Mouse (Mus musculus): ENCODE data around the gene Slc26a8. TPM values are rescaled to one million over a fixed set of nuclear protein-coding genes. Genes with fewer than 3 reads are reported as not detected.

Gene Slc26a8
- polyA plus RNA-seq, 1 experiment from 2014 or later, result 0.40 TPM

DNA sequence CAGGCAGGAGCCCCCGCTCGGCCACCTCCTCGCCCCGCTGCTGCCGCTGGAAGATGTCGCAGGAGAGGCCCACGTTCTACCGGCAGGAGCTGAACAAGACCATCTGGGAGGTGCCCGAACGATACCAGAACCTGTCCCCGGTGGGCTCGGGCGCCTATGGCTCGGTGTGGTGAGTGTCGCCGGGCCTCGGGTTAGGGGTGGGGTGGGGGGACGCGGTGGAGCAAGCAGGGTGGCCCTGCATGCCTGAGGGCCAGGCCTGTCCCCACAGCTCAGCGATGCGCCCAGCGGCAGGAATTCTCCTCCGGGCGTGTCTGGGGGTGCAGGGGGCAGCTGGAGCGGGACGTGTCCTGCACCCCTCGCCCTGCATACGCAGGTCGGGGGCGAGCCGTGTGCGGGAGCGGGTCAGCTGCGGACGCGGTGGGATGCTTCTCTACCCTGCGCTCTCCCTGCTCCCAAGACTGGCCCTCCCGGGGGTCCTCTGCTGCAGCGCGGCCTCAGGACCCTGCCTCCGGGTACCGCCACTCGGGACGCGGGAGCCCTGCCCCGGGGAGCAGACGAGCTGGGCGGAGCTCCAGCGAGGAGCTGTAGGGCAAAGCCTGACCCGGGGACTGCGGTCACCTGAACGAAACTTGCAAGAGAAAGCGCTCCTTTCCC is 1.8 kb upstream of the Slc26a8 start:
- Histone ChIP-seq H3K9me3 (ENCODE audit: control insufficient read depth) (no peaks in the 10 kb centered on the region), H3K27me3 (replicated peaks; ENCODE audit: control insufficient read depth, insufficient read depth, low read length) (no peaks in the 10 kb centered on the region), H3K36me3 (ENCODE audit: control insufficient read depth, insufficient read depth) (no peaks in the 10 kb centered on the region), H3K4me2 (replicated peaks; ENCODE audit: low read depth) (peak overlapping the region; percentile 68), H3K27ac (ENCODE audit: low read depth, low read length) (peak overlapping the region; percentile 98), H3K4me3 (ENCODE audit: low read depth, low read length) (peak overlapping the region; percentile 89), H3K9ac (ENCODE audit: low read depth, low read length) (peak overlapping the region; percentile 95), H3K4me1 (replicated peaks; ENCODE audit: control insufficient read depth, insufficient read depth, low read length) (peaks cover 8% of the 10 kb centered on the region)
- peak; percentile 60 for TF ChIP-seq CTCF (IDR thresholded peaks at IDR 0.05; ENCODE audit: low read depth)
- under 1% methylated on average over 47 of the region's 53 CpGs for WGBS
- peak; percentile 20 for ATAC-seq

- H3K4me2 ChIP-seq (replicated peaks; ENCODE audit: low read depth), result peak within 1 kb of the TSS; percentile 79
- peak; percentile 95 for TF ChIP-seq CTCF (IDR thresholded peaks at IDR 0.05; ENCODE audit: low read depth)
- no peaks in the 10 kb centered on the region for H3K9me3 ChIP-seq (ENCODE audit: control insufficient read depth)
- H3K9ac ChIP-seq (ENCODE audit: low read depth, low read length), result peak within 1 kb of the TSS; percentile 95
- ATAC-seq, result peak; percentile 94
- no peaks in the 10 kb centered on the region for H3K27me3 ChIP-seq (replicated peaks; ENCODE audit: control insufficient read depth, insufficient read depth, low read length)
- peaks cover 5% of the 10 kb centered on the region for H3K4me1 ChIP-seq (replicated peaks; ENCODE audit: control insufficient read depth, insufficient read depth, low read length)
- peak within 1 kb of the TSS; percentile 89 for H3K4me3 ChIP-seq (ENCODE audit: low read depth, low read length)
- peak within 1 kb of the TSS; percentile 98 for H3K27ac ChIP-seq (ENCODE audit: low read depth, low read length)
- 1% methylated on average over 74 of the region's 86 CpGs for WGBS
- no peaks in the 10 kb centered on the region for H3K36me3 ChIP-seq (ENCODE audit: control insufficient read depth, insufficient read depth)
Measured at GRCm38 (mm10) chr17:28690776-28691686, 998 bp upstream of the Slc26a8 start, which contains the start of gene Mapk14. Gene Mapk14 (plus strand): TSS chr17:28691329.

DNA sequence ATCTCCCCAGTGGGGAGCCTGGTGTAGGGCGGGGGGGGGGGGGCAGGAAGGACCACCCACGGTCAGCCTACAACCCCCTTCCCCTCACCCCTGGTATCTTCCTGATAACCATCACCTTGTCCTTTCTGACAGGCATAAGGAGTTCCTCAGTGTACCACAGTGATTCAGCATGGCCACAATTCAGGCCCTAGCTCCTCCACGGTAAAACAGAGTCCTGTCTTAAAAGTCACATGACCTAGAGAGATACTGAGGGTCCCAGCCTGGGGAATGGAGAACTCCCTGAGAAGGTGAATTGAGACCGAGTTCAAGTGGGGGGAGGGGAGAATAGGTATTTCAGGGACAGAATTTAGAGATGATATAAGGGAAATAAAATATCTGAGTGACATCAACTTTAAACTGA is 2.7 kb downstream of the Slc26a8 start:
- no peaks in the 10 kb centered on the region for H3K9me3 ChIP-seq (ENCODE audit: control insufficient read depth)
- H3K4me3 ChIP-seq (ENCODE audit: low read depth, low read length), result no peak overlapping the region
- no peak for ATAC-seq
- WGBS, result 60% methylated on average over 4 of the region's 4 CpGs
- H3K27ac ChIP-seq (ENCODE audit: low read depth, low read length), result no peak overlapping the region
- no peaks in the 10 kb centered on the region for H3K36me3 ChIP-seq (ENCODE audit: control insufficient read depth, insufficient read depth)
- no peaks in the 10 kb centered on the region for H3K27me3 ChIP-seq (replicated peaks; ENCODE audit: control insufficient read depth, insufficient read depth, low read length)
- TF ChIP-seq CTCF (IDR thresholded peaks at IDR 0.05; ENCODE audit: low read depth), result no peak
- H3K4me2 ChIP-seq (replicated peaks; ENCODE audit: low read depth), result no peak overlapping the region
- no peaks in the 10 kb centered on the region; the same call in 1 of the 2 replicates for H3K4me1 ChIP-seq (replicated peaks; ENCODE audit: control insufficient read depth, insufficient read depth, low read length)
- no peak overlapping the region for H3K9ac ChIP-seq (ENCODE audit: low read depth, low read length)

DNA sequence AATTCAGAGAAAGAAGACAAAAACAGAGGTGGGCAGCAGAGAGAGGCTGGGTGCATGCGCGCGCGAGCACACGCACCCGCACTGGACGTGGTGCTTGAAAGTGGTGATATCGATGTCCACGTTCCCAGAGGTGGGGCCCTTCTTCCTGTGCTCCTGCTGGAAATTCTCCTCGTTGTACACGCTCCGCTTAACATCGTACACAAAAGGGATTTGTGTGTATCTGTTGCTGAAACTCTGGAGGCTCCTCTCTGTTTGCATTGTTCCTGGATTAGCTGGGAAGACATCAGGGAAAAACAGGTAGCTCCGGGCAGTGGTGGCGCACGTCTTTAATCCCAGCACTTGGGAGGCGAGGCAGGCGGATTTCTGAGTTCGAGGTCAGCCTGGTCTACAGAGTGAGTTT is 5.4 kb downstream of the Slc26a8 start:
- no peaks in the 10 kb centered on the region for H3K36me3 ChIP-seq (ENCODE audit: control insufficient read depth, insufficient read depth)
- no peaks in the 10 kb centered on the region for H3K9me3 ChIP-seq (ENCODE audit: control insufficient read depth)
- no peak for TF ChIP-seq CTCF (IDR thresholded peaks at IDR 0.05; ENCODE audit: low read depth)
- H3K27ac ChIP-seq (ENCODE audit: low read depth, low read length), result no peak overlapping the region
- 84% methylated on average over 19 of the region's 19 CpGs for WGBS
- ATAC-seq, result no peak
- H3K9ac ChIP-seq (ENCODE audit: low read depth, low read length), result no peak overlapping the region
- H3K4me1 ChIP-seq (replicated peaks; ENCODE audit: control insufficient read depth, insufficient read depth, low read length), result no peaks in the 10 kb centered on the region; the same call in 1 of the 2 replicates
- no peaks in the 10 kb centered on the region for H3K27me3 ChIP-seq (replicated peaks; ENCODE audit: control insufficient read depth, insufficient read depth, low read length)
- no peak overlapping the region for H3K4me2 ChIP-seq (replicated peaks; ENCODE audit: low read depth)
- H3K4me3 ChIP-seq (ENCODE audit: low read depth, low read length), result no peak overlapping the region

- TF ChIP-seq CTCF (IDR thresholded peaks at IDR 0.05; ENCODE audit: low read depth), result no peak
- ATAC-seq, result peak; percentile 34; the same call in 1 of the 2 replicates
- Histone ChIP-seq H3K4me2 (replicated peaks; ENCODE audit: low read depth) (no peak overlapping the region), H3K9ac (ENCODE audit: low read depth, low read length) (no peak overlapping the region), H3K4me1 (replicated peaks; ENCODE audit: control insufficient read depth, insufficient read depth, low read length) (no peaks in the 10 kb centered on the region), H3K27ac (ENCODE audit: low read depth, low read length) (peak overlapping the region; percentile 88), H3K36me3 (ENCODE audit: control insufficient read depth, insufficient read depth) (no peaks in the 10 kb centered on the region), H3K27me3 (replicated peaks; ENCODE audit: control insufficient read depth, insufficient read depth, low read length) (no peaks in the 10 kb centered on the region), H3K4me3 (ENCODE audit: low read depth, low read length) (no peak overlapping the region), H3K9me3 (ENCODE audit: control insufficient read depth) (no peaks in the 10 kb centered on the region)
- WGBS, result 45% methylated on average over 1 of the region's 1 CpGs
Measured at GRCm38 (mm10) chr17:28683601-28684000, 6.4 kb downstream of the Slc26a8 start.
